Mouse (Mus musculus) v-Abl transformed pro-B cells (cell line): Measurements from ENCODE around the gene Gm11034.

Source experiments
- in situ Hi-C, 2 experiments: fragments of 400-800 bp; cut with MboI; formaldehyde crosslinking; loops; one replicate each; pipeline ENCODE4 v1.15.1; 2025; ENCODE audit not compliant: unreplicated experiment in 2 of 2

Gm11034 gene

GRCm38 (mm10) chr8:72215060-72215459 lies 1.6 kb upstream of the Gm11034 start:
- in situ Hi-C loops = no loop called here

GRCm38 (mm10) chr8:72212751-72213150 lies 685 bp downstream of the Gm11034 start, which contains the start of gene Cib3:
TSS of gene Cib3 (minus strand) at chr8:72212837.
- in situ Hi-C loops = loop anchor here in 1 of 2 experiments (5.0 kb wide), 1 partner anchor 35 kb away; no protein-coding TSS in a partner anchor

- in situ Hi-C loops = loop anchor here in 1 of 2 experiments (5.0 kb wide), 1 partner anchor 35 kb away; no protein-coding TSS in a partner anchor
These were observed 1.6 kb downstream of the Gm11034 start for GRCm38 (mm10) chr8:72211846-72212245.

- in situ Hi-C loops = loop anchor here in 1 of 2 experiments (5.0 kb wide), 1 partner anchor 33 kb away; no protein-coding TSS in a partner anchor
These were observed 2.7 kb downstream of the Gm11034 start for GRCm38 (mm10) chr8:72210710-72211109.

GRCm38 (mm10) chr8:72210222-72210621 lies 3.2 kb downstream of the Gm11034 start:
- in situ Hi-C loops = loop anchor here in 1 of 2 experiments (5.0 kb wide), 1 partner anchor 33 kb away; no protein-coding TSS in a partner anchor

- in situ Hi-C loops = no loop called here
These were observed 4.9 kb downstream of the Gm11034 start for GRCm38 (mm10) chr8:72208582-72208981.

GRCm38 (mm10) chr8:72197997-72198396 lies 15.4 kb downstream of the Gm11034 start:
- in situ Hi-C loops = loop anchor here in 1 of 2 experiments (25.0 kb wide), 1 partner anchor 1061 kb away; no protein-coding TSS in a partner anchor

GRCm38 (mm10) chr8:72192065-72192464 lies 21.4 kb downstream of the Gm11034 start:
- in situ Hi-C loops = loop anchor here in 1 of 2 experiments (25.0 kb wide), 1 partner anchor 1055 kb away; no protein-coding TSS in a partner anchor

GRCm38 (mm10) chr8:72190215-72190539 lies 23.3 kb downstream of the Gm11034 start:
- in situ Hi-C loops = loop anchor here in 1 of 2 experiments (25.0 kb wide), 1 partner anchor 1053 kb away; no protein-coding TSS in a partner anchor

- in situ Hi-C loops = loop anchor here in 1 of 2 experiments (25.0 kb wide), 1 partner anchor 1052 kb away; no protein-coding TSS in a partner anchor
These were observed 23.8 kb downstream of the Gm11034 start, which contains the start of gene Hsh2d for GRCm38 (mm10) chr8:72189417-72190214. TSS of gene Hsh2d (plus strand) at chr8:72189638.

GRCm38 (mm10) chr8:72187793-72188331 lies 25.6 kb downstream of the Gm11034 start:
- in situ Hi-C loops = loop anchor here in 1 of 2 experiments (25.0 kb wide), 1 partner anchor 1051 kb away; no protein-coding TSS in a partner anchor

- in situ Hi-C loops = loop anchor here in 1 of 2 experiments (25.0 kb wide), 1 partner anchor 1046 kb away; no protein-coding TSS in a partner anchor
These were observed 29.8 kb downstream of the Gm11034 start for GRCm38 (mm10) chr8:72183554-72184202.

- in situ Hi-C loops = loop anchor here (5.0 to 25.0 kb wide), 6 partner anchors 35 to 1040 kb away; partner anchors contain the start of genes Ap1m1 (in 1 of the 2), Cib3 (in 1 of the 2) and Gm11034 (in 1 of the 2)
These were observed 36.0 kb downstream of the Gm11034 start for GRCm38 (mm10) chr8:72177346-72177925.

GRCm38 (mm10) chr8:72169681-72170249 lies 43.7 kb downstream of the Gm11034 start:
- in situ Hi-C loops = no loop called here

- in situ Hi-C loops = no loop called here
These were observed 44.3 kb downstream of the Gm11034 start for GRCm38 (mm10) chr8:72169098-72169668.
